Mouse (Mus musculus) erythroblast, embryonic 14.5 days (primary cell): ENCODE results near the gene Psmb7.

Experiments
- GATA1 ChIP-seq: IDR thresholded peaks from 2 replicates; pipeline ENCODE4 v1.6.1; 2012; ENCODE audit warnings: low read length, inconsistent platforms, mixed read lengths
- TAL1 ChIP-seq: IDR thresholded peaks from 3 replicates; pipeline ENCODE4 v1.6.1; 2012; ENCODE audit warnings: low read length, inconsistent platforms, mixed read lengths

GRCm38 (mm10) chr2:38554226-38554995 is 89.5 kb downstream of the Psmb7 start:
- no peak for TF ChIP-seq TAL1
- TF ChIP-seq GATA1: no peak
